Mouse (Mus musculus) cerebral cortex, adult 2 months (tissue): ENCODE results near the gene Olr1.

Source experiments
- WGBS: fragments of 180-500 bp; shearing (Covaris S2); methylation state at CpG from one replicate; pipeline ENCODE4 v1.1.7; 2018; 5-methylcytosine and 5-hydroxymethylcytosine counted together

Gene Olr1

DNA sequence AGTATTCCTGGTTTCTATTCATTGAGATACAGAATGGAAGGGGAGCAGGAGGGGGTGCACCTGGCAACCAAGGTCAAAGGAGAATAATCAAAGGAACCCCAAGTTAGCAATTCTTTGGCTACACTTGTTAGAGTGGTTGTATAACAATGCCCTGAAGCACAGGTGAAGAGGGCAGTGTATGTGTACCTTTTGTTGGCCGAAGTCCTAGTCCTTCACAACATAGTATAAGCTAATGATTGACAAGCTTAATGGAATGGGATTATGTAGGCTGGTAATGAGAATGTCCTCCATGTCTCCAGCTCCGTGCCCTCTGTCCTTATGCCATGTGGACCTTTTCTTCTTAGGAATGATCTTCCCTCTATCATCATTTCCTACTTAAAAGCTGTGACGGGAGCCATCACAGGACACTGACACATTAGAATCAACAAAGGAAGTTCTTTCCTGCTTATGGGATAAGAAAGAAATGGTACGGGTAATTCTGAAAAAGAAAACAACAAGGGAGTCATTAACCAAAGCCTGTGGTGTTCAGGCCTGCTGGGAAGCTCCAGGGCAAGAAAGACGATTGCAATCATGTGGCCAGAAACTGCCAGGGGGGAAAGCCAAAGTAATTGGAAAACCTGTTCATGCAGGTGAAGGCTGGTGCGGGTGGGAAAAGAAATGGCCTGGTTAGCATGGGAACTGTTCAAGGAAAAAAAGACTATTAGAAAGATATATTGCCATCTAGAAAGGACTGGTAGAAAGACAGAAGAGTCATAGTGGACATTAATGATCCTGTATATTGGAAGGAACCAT, 3.4 kb upstream of the Olr1 start:
- 81% methylated on average over 6 of the region's 6 CpGs for WGBS

GRCm38 (mm10) chr6:129503471-129503870, 3.5 kb downstream of the Olr1 start:
- WGBS = 90% methylated on average over 2 of the region's 2 CpGs

GRCm38 (mm10) chr6:129499516-129499915, 7.4 kb downstream of the Olr1 start:
- 83% methylated on average over 1 of the region's 1 CpGs for WGBS

DNA sequence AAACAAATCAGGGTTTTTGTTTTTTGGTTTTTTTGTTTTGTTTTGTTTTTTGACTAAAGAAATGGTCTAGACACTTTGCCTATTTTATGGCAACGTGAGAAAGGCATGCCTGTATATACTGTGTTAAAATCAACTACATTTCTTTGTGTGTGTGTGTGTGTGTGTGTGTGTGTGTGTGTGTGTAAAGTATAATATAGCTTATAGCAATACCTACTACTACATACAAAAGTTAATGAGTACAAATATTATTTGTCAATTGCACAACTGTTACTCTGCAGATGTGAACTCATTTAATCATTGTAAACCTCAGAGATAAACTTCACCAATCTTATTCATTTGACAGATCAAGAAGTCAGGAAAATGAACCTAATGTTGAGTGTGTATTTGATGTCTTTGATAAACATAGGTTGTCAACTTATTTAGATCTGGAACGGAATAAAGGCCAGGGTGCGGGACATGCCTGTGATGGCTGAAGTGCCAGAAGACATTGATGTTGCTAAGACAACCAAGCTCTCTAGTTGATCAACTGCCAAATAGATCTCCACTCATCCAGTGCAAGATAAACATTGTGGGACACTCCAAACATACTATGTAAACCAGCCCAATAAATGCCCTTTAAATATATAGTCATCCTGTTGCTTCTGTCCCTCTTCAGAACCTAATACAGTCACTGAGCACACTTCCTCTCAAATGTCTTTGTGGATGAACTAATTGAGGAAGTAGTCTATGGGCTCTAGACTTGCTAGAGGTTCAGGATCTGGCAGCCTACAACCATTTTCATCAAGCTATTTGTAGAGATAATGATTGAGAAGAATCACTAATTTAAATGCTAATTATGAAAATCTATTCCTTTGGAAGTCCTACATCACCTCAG, 9.4 kb downstream of the Olr1 start:
- 91% methylated on average over 3 of the region's 3 CpGs for WGBS

DNA sequence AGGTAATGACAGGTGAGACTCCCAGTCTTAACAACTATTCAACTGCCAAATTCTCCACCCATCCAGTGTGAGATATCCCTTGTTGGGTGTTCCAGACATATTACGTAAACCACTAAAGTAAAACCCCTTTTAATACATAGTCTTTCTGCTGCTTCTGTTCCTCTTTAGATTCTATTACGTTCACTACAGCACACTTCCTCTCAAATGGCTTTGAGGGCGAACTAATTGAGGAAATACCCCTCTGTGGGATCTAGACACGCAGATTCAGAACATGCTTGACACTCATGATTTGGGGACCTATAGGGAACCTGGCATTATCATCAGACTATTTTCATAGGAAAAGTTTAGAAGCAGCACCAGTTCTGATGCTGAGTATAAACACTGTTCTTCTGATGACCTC, 12.0 kb downstream of the Olr1 start:
- 80% methylated on average over 4 of the region's 4 CpGs for WGBS

DNA sequence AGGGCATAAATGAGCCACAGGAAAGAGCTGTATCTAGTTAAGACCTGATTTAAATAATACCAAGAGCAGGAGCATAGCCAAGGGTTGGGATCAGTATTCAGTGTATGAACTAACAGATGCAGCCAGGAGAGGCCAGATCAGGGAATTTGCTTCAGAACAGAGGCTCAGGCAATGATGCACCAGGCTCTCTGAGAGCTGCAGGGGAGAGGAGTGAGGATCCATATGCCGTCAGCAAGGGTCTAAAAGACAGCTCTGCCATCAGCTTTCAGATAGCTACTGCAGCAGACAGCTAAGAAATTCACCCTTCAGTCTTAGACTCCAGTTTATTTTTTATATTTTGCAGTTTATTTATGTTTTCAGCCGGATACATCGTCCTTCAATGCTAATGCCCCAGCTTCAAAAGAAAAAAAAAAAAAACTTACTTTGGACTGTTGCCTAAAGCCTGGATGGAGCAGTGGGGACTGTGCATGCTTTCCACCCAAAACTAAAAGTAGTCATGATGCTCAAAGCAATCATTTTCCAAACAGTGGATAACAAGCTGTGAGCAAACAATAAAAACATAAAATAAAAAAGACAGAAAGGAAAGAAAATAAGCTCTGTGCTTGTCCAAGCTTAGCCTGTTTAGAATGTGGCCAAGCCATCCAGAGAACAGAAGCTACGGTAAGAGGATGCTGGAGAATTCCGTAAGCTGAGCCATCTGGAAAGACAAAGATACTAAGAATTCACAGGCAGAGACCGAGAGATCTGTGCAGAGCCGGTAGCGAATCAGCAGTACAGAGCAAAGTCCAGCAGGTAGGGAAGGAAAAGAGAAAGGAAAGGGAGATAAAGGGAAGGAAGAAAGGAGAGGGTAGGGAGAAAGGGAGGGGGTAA, 26.6 kb downstream of the Olr1 start:
- 12% methylated on average over 8 of the region's 8 CpGs for WGBS

DNA sequence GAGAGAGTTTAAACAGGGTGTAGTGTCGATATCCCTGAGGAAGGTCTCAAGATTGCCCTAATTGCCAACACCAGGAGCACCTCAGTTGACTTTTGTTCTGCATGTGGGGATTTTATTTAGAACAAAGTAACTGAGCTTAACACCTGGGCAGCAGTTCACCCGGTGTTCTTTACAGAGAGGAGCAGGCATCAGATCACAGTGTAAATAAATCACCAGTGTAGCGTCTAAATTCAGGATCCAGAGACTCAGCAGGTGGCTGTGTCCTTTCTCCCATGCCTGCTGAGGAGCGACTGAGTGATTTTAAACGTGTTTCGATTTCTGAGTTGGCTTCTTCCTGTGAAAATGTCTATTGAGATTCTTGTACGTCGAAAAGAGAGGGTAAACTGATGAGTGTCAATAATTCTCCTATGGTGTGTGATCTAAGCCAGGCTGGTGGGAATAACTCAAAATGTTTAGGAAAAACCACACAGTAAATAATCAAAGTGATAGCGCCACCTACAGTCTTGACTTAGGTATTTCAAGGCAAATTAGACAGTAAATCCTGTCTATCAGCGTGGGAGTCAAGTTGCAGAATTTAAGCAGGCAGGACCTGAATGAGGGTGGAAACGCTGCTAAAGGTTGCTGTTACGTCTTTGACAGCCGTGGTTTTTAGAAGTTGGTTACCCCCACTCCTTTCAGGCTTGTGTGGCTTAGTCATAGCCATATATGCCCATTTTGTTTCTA, 30.4 kb downstream of the Olr1 start:
- WGBS = 32% methylated on average over 13 of the region's 13 CpGs

- 86% methylated on average over 5 of the region's 5 CpGs for WGBS
Measured at GRCm38 (mm10) chr6:129472627-129473026, 34.3 kb downstream of the Olr1 start.

GRCm38 (mm10) chr6:129471386-129471785, 35.6 kb downstream of the Olr1 start:
- WGBS = 94% methylated on average over 6 of the region's 6 CpGs

- WGBS = 39% methylated on average over 13 of the region's 13 CpGs
Measured at GRCm38 (mm10) chr6:129451411-129452039, 55.4 kb downstream of the Olr1 start, which contains the start of gene Clec1a. TSS of gene Clec1a (minus strand) at chr6:129452000.

GRCm38 (mm10) chr6:129449743-129450142, 57.2 kb downstream of the Olr1 start:
- 81% methylated on average over 6 of the region's 6 CpGs for WGBS

GRCm38 (mm10) chr6:129438033-129438432, 68.9 kb downstream of the Olr1 start:
- 84% methylated on average over 2 of the region's 2 CpGs for WGBS

DNA sequence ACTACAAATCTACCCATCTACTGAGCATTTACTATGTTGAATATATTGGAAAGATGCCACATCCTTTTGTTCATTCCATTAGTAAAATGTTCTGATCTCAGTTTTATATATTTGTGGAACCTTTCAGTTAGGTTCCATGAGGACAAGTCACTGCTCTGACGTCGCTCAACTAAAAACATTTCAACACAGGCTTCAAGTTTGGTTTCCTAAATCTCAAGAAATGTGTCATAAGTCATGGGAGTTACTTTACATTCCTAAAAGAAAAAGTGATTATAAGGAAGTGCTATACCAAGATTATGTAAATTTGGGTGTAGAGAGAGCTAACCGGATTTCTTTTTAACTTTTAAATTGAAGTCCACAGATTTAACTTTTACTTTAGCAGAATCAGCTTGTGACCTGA, 70.9 kb downstream of the Olr1 start:
- 73% methylated on average over 3 of the region's 3 CpGs for WGBS
